Mouse (Mus musculus) bone marrow macrophage, adult 2 months (primary cell): Measurements from ENCODE around the gene Trappc3l. TPM values are rescaled to one million over a fixed set of nuclear protein-coding genes. Genes with fewer than 3 reads are reported as not detected.
A peak's percentile ranks its signal among the peaks of the same experiment; 100 is the strongest.
"Not testable (repeated sequence)": the region's sequence is repeated elsewhere in the genome, so short reads cannot be mapped to it uniquely, and the experiment has no call there.

Experiments used
- H3K27ac ChIP-seq: 2 replicates; pipeline ENCODE4 v1.5.1; 2012; ENCODE audit warnings: low read depth, low read length; ENCODE audit not compliant: insufficient read depth
- H3K4me1 ChIP-seq: 2 replicates; pipeline ENCODE4 v1.6.1; 2012; ENCODE audit warnings: low read length; ENCODE audit not compliant: control insufficient read depth, insufficient read depth
- H3K4me3 ChIP-seq: 2 replicates; pipeline ENCODE4 v1.5.1; 2012; ENCODE audit warnings: mild to moderate bottlenecking, low read length, moderate library complexity; ENCODE audit not compliant: insufficient read depth
- CTCF ChIP-seq: IDR thresholded peaks from 2 replicates; pipeline ENCODE4 v1.5.1; 2012; ENCODE audit warnings: low read depth, mild to moderate bottlenecking, low read length, moderate library complexity
- POLR2A ChIP-seq: IDR thresholded peaks from 2 replicates; pipeline ENCODE4 v1.6.1; 2012; ENCODE audit warnings: mild to moderate bottlenecking, low read depth, low read length, borderline replicate concordance
- polyA plus RNA-seq: library from polyadenylated mRNA; stranded (reverse); fragments of >200 nt; gene quantifications from 2 replicates; pipeline ENCODE4 v1.2.4, GENCODE M21; 2012; ENCODE audit not compliant: missing spikeins, insufficient read depth, insufficient read length

Trappc3l gene
- polyA plus RNA-seq = not detected in 2 replicates

DNA sequence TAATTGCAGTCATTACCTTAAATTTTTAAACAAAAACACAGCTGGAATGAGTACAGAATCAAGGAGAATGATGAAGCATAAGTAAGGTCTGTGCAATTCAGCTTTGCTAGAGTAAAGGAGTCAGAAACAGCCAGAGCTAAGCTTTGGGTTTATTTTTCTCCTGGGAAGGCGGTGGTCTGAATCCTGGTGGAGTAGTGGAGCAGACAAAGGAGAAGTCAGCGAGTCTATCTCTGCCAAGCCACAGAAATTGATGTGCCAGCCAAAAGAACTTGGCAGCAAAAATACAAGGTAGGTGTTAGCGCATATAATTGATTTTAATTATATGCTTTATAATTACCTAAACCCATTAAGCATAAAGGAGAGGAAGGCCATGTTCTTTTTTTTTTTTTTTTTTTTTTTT lies at the start of gene Trappc3l:
TSS of gene Trappc3l (plus strand) at position 197 of the 400 bp plus-strand sequence.
- Histone ChIP-seq H3K4me1 (no peaks in the 10 kb centered on the region), H3K4me3 (no peak within 1 kb of the TSS), H3K27ac (no peak within 1 kb of the TSS)
- no peak for TF ChIP-seq POLR2A
- no peak for TF ChIP-seq CTCF

DNA sequence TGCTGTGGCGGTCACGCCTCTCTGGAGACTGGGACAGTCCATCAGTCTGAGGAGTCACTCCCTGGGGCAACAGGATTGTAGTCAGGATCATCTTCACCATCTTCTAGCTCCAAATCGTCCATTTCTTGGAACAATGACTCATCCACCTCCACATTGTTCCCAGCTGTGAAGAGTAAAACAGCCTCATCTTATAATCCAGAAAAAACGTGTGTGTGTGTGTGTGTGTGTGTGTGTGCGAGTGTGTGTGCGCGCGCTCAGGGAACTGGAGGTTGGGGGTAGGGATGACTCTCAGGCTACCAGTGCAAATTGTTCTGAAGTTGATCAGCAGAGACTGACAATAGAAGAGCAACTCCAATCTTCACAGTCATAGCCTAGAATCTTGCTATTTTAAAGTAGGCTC lies 40.7 kb upstream of the Trappc3l start:
- H3K4me3 ChIP-seq, H3K4me1 ChIP-seq: not testable (repeated sequence)

DNA sequence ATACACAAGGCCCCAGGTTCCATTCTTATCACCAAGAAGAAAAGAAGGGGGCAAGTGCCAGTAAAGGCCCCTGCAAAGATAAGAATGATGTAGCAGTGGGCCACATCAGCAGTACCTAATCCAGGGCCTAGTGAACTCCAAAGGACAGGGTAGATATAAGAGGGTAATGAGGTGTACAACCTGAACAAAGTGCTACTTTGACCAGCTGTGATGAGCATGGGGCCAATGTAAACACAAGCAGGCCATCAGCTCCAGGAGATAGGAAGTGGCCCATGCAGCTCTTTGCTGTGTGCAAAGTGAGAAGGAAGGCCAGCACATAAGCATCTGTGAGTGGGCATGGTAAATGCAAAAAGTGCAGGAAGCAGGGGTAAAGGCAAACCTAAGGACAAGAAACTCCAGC lies 39.0 kb upstream of the Trappc3l start:
- Histone ChIP-seq H3K27ac (no peak overlapping the region), H3K4me3 (no peak overlapping the region), H3K4me1 (no peaks in the 10 kb centered on the region)
- TF ChIP-seq CTCF = no peak
- TF ChIP-seq POLR2A = no peak

More for the DNA sequence above, 40.7 kb upstream of the Trappc3l start:
- H3K27ac ChIP-seq = not testable (repeated sequence)

DNA sequence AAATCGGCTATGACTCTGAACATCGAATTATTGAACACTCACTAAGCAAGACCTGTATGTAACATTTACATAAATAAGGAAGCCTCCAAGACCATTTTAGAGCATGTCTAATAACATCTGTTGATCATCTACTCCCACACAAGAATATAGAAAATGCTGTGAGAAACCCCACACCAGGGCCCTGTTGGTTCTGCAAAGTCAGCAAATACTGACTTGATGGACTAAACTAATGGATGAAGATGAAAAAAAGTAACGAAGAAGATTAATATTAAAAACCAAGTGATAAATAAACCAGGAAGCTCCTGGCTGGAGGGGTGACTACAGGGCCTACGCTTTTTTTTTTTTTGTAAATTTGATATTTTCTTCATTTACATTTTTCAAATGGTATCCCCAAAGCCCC lies 24.8 kb upstream of the Trappc3l start:
- Histone ChIP-seq H3K27ac (no peak overlapping the region), H3K4me3 (no peak overlapping the region), H3K4me1 (peaks cover 15% of the 10 kb centered on the region)
- TF ChIP-seq POLR2A (no peak), CTCF (no peak)

DNA sequence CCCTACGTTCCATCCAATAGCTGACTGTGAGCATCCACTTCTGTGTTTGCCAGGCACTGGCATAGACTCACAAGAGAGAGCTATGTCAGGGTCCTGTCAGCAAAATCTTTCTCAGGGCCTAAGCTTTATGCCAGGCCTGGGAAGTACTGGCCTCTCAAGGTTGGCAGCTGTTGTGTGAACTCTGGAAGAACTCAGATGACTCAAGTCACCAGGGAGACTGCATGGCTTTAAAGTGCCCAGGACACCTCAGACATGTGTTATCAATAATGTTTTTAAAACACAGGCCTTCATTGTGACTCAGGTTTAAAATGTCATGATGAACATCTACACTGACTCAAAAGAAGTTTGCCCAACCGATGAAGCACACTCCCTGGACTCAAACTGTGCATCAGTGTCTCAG lies 24.2 kb upstream of the Trappc3l start:
- Histone ChIP-seq H3K4me1 (peaks cover 17% of the 10 kb centered on the region), H3K27ac (no peak overlapping the region), H3K4me3 (no peak overlapping the region)
- TF ChIP-seq CTCF = no peak
- no peak for TF ChIP-seq POLR2A

- H3K4me1 ChIP-seq = peaks cover 33% of the 10 kb centered on the region
- H3K27ac ChIP-seq = peak overlapping the region; percentile 83
- TF ChIP-seq POLR2A = no peak
- no peak for TF ChIP-seq CTCF
Measured at GRCm38 (mm10) chr10:34018746-34019301, 18.6 kb upstream of the Trappc3l start.

GRCm38 (mm10) chr10:34019302-34020075 lies 17.9 kb upstream of the Trappc3l start, which contains the start of gene Rwdd1:
Gene Rwdd1 (minus strand): TSS chr10:34019624.
- H3K4me1 ChIP-seq = peaks cover 33% of the 10 kb centered on the region
- peak within 1 kb of the TSS; percentile 82 for H3K4me3 ChIP-seq
- H3K27ac ChIP-seq = peak within 1 kb of the TSS; percentile 83
- TF ChIP-seq POLR2A (peak; percentile 64; the same call in 1 of the 2 replicates), CTCF (no peak)

More at GRCm38 (mm10) chr10:34018746-34019301, 18.6 kb upstream of the Trappc3l start:
- H3K4me3 ChIP-seq = peak overlapping the region; percentile 82

GRCm38 (mm10) chr10:34030322-34030721 lies 7.1 kb upstream of the Trappc3l start:
- H3K4me3 ChIP-seq = no peak overlapping the region
- no peak overlapping the region for H3K27ac ChIP-seq
- no peaks in the 10 kb centered on the region for H3K4me1 ChIP-seq
- TF ChIP-seq CTCF (no peak), POLR2A (no peak)

DNA sequence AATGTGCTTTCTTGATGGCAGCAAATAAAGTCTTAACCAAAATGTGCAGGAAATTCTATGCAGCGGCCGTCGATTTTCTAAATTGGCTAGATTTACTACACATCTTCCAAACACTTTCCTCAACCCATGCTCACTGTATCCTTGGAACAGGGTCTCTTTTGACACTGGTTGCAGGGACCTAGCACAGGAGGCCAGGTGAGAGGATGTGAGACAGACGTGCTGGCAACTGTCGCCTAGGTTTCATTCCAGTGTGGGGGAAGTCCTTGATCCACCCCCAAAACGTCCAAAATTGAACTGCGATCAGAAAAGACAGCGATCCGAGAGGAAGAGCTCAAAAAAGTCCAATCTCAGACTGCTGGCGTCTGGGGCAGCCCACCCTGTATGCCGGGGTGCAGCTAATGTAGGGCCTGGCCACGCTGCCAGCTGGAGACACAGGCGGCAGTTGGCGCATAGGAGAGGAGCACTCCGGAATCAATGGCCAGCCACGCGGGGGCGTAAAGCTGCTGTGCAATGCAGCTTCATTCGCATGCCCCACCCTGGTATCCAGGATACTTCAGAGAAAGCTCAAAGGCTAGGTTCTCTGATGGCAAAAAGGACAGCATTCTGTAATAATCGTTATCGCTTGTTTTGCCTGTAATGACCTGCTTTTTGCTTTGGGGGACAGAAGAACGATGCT lies 3.6 kb upstream of the Trappc3l start:
- H3K4me1 ChIP-seq = no peaks in the 10 kb centered on the region
- no peak overlapping the region for H3K4me3 ChIP-seq

DNA sequence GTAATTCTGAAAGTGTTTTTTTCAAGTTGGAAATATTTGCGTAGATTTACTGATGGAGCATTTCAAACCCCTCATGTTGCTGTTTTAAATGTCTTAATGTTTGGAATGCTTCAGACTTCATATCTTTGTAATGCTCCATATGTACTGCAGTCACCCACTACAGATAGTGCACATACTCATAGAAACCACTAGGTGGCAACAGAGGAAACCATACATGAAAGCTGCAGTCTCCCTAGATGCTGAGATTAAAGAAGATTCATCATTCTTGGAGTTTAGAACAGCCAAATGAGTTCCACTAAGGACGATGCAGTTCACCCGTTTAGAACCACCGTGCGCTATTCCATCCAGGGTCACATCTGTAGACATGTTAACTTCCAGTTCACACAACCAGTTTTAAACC lies 810 bp upstream of the Trappc3l start:
- no peak overlapping the region for H3K4me3 ChIP-seq
- H3K27ac ChIP-seq = no peak overlapping the region
- TF ChIP-seq CTCF (no peak), POLR2A (no peak)
- H3K4me1 ChIP-seq = no peaks in the 10 kb centered on the region

More for the DNA sequence above, 3.6 kb upstream of the Trappc3l start:
- no peak for TF ChIP-seq CTCF
- no peak for TF ChIP-seq POLR2A
- no peak overlapping the region for H3K27ac ChIP-seq

DNA sequence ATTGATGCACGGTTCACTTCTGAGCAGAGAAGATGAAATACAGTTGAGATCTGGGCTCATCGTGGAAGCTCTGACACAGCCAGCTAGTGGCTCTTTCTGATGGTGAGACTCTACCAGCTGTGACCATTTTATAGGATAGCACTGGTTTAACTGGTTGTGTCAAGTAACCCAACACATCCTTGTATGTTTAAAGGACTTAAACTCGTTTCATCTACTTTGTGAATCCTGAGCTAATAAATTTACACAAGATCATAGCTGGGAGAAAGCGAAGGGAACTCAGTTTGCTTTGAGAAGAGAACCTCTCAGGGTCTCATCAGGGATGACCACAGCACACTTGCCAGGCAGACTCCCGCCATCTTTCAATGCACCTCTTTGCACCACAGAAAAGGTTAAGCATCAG lies 6.8 kb downstream of the Trappc3l start, which contains the start of gene Calhm4:
TSS of gene Calhm4 (minus strand) at position 101 of the 400 bp plus-strand sequence.
- no peak for TF ChIP-seq CTCF
- no peak for TF ChIP-seq POLR2A
- Histone ChIP-seq H3K27ac (no peak within 1 kb of the TSS), H3K4me1 (0 out of 2 replicates have a peak, but pooled peaks cover 2% of the 10 kb centered on the region), H3K4me3 (no peak within 1 kb of the TSS)
